Mouse (Mus musculus): ENCODE measurements around the gene Pitpnm2. TPM values are rescaled to one million over a fixed set of nuclear protein-coding genes. Genes with fewer than 3 reads are reported as not detected.

Pitpnm2 gene
- polyA plus RNA-seq, 1 experiment from 2014 or later = 7.7 TPM

DNA sequence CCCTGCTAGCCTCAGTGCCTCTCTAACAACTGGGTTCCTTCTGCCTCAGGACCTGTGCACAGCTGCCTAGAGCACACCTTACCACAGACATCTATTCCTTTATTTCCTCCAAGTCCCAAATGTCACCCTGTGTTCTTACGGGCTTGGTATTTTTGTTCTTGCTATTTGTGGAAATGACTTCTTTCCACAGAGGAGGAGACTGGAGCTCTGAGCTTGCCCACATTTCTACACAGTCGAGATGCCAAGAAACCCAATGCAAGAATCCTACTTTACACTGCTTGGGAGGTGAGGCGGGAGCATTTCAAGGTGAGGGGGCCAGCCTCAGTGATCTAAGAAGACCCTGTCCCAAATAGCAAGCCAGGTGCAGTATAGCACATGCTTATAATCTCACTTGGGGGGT, 164.0 kb downstream of the Pitpnm2 start:
- no peaks in the 10 kb centered on the region for H3K4me1 ChIP-seq (replicated peaks)
- no peak overlapping the region for H3K4me3 ChIP-seq (replicated peaks)
- no peaks in the 10 kb centered on the region for H3K27me3 ChIP-seq
- no peak overlapping the region; the same call in 1 of the 2 replicates for H3K27ac ChIP-seq
- H3K9ac ChIP-seq (replicated peaks) = no peak overlapping the region
- no peak overlapping the region for H3K4me2 ChIP-seq (replicated peaks)
- no peaks in the 10 kb centered on the region for H3K9me3 ChIP-seq
- no peaks in the 10 kb centered on the region for H3K36me3 ChIP-seq
- ATAC-seq = no peak
- 76% methylated on average over 3 of the region's 3 CpGs for WGBS

DNA sequence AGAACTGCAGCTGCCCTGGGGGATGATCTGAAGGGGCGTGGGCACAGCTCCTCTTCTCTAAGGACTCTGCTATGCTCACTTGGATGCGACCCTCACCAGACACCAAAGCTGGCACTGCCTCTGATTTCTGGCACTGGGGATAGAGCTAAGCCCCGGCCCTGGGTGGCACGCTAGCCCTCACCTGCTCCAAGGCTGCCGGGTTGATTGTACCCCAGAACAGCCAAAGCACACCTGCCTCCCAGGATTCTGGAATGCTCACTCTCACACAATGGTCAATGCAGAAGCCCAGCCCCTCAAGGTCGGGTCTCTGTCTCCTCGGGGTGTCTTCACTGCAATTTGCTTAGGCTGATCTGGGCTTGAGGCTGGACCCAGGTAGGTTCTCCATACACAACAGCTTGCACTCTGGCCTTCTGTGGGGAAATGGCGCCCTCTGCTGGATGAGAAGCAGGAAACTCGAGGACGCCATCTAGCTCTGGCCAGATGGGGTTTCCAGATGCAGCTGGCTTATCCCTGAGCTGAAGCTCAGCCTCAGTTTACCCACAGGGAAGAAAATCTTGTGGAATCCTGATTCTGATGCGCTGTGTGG, 164.9 kb downstream of the Pitpnm2 start:
- H3K27ac ChIP-seq = no peak overlapping the region
- H3K9ac ChIP-seq (replicated peaks) = no peak overlapping the region
- no peaks in the 10 kb centered on the region for H3K9me3 ChIP-seq
- H3K4me2 ChIP-seq (replicated peaks) = no peak overlapping the region
- H3K27me3 ChIP-seq = no peaks in the 10 kb centered on the region
- H3K4me1 ChIP-seq (replicated peaks) = 0 out of 2 replicates have a peak, but pooled peaks cover 6% of the 10 kb centered on the region
- H3K4me3 ChIP-seq (replicated peaks) = no peak overlapping the region
- peak; percentile 48; the same call in 1 of the 2 replicates for ATAC-seq
- no peaks in the 10 kb centered on the region for H3K36me3 ChIP-seq
- 40% methylated on average over 11 of the region's 11 CpGs for WGBS

DNA sequence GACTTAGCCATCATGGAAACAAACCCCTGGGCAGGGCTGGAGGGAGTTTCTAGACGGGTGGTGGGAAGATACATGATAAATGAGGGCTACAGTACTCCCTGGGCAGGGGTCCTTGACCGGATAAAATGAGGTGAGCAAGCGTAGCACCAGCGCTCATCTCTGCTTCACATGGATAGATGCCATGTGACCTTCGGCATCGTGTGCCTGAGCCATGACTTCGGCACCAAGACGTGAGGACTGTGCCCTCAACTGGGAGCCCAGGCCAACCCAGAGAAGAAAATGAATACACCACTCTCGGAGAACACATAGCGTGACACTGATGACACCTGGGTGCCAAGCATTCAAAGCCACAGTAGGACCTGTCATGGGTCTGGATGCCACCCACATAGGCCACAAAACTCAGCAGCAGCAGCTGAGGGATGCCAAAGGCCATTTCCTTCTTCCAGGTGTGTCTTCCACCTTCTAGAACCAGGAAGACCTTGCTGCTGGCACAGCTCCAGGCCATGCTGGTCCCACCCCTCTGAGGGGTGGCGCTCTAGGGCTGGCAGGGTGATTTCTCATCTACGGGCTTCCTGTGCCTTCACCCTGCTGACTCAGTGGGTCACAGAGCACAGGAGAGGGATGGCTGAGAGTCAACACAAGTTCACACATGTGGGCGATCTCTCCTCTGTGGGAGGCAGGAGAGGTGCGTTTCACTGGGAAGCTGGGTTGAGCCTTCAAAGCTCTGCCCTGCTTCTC, 165.5 kb downstream of the Pitpnm2 start:
- H3K4me3 ChIP-seq (replicated peaks) = no peak overlapping the region
- H3K27ac ChIP-seq = no peak overlapping the region
- H3K4me2 ChIP-seq (replicated peaks) = no peak overlapping the region
- H3K9ac ChIP-seq (replicated peaks) = no peak overlapping the region; the same call in 1 of the 2 replicates
- ATAC-seq = no peak
- WGBS = 91% methylated on average over 14 of the region's 14 CpGs
- H3K36me3 ChIP-seq = no peaks in the 10 kb centered on the region
- no peaks in the 10 kb centered on the region for H3K27me3 ChIP-seq
- no peaks in the 10 kb centered on the region for H3K9me3 ChIP-seq
- H3K4me1 ChIP-seq (replicated peaks) = peaks cover 10% of the 10 kb centered on the region; the same call in 1 of the 2 replicates

DNA sequence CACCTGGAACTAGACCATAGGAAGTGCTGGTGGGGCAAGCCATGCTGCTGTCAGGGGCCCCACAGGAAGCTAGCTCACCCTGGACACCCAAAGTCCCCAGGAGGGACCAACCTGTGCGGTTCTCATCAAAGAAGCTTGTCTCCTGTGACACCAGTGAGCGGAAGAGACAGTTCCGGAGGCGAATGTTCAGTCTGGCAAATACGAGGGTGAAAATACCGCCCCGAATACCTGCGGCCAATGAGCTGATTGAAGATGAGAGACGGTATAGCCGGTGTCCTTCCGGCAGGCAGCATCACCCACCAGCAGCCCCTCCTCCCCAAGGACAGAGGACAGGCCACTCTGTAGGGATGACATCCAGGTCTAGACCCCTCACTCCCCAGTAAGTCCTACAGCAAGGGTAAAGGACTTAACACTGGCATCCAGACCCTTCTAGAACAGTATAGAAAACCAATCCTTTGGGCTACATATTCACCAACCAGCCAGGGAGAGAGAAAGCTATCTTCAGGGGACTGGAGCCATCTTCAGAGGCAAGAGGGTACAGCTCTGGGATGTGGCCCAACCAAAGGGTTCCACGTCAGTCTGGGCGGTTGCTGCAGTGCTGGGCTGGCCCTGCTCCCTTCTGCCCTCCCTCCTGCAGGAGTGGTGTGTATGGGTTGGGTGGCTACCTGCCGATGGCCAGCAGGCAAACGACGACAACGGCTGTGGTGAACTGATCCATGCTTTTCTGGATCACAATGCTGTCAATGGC, 166.4 kb downstream of the Pitpnm2 start:
- 90% methylated on average over 17 of the region's 17 CpGs for WGBS
- no peak for ATAC-seq
- no peaks in the 10 kb centered on the region for H3K9me3 ChIP-seq
- H3K9ac ChIP-seq (replicated peaks) = no peak overlapping the region
- no peak overlapping the region for H3K4me2 ChIP-seq (replicated peaks)
- H3K4me1 ChIP-seq (replicated peaks) = peaks cover 19% of the 10 kb centered on the region
- no peaks in the 10 kb centered on the region for H3K27me3 ChIP-seq
- H3K4me3 ChIP-seq (replicated peaks) = no peak overlapping the region
- H3K36me3 ChIP-seq = no peaks in the 10 kb centered on the region
- H3K27ac ChIP-seq = no peak overlapping the region

DNA sequence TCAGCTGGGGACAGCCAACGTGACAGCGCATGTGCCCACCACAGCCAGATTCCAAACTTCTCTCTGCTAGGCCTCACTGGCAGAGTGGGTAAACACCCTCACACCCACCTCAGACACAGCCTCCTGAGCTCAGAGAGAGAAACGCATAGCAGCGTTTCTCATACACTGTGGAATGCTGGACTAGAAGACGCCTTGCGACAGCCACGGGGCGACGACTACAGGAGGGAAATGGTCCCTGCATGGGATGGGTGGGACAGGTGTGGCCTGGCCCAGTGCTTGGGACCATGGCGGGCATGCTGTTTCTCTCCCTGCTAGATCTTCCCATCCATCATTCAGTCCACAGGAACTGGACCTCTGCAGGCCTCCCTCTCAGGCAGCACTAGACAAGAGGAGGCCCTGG, 167.1 kb downstream of the Pitpnm2 start:
- WGBS = 85% methylated on average over 10 of the region's 10 CpGs
- no peaks in the 10 kb centered on the region for H3K9me3 ChIP-seq
- no peak overlapping the region for H3K4me3 ChIP-seq (replicated peaks)
- H3K27ac ChIP-seq = no peak overlapping the region
- H3K4me1 ChIP-seq (replicated peaks) = peaks cover 25% of the 10 kb centered on the region
- H3K4me2 ChIP-seq (replicated peaks) = no peak overlapping the region
- H3K9ac ChIP-seq (replicated peaks) = no peak overlapping the region
- ATAC-seq = no peak
- no peaks in the 10 kb centered on the region for H3K27me3 ChIP-seq
- no peaks in the 10 kb centered on the region for H3K36me3 ChIP-seq

DNA sequence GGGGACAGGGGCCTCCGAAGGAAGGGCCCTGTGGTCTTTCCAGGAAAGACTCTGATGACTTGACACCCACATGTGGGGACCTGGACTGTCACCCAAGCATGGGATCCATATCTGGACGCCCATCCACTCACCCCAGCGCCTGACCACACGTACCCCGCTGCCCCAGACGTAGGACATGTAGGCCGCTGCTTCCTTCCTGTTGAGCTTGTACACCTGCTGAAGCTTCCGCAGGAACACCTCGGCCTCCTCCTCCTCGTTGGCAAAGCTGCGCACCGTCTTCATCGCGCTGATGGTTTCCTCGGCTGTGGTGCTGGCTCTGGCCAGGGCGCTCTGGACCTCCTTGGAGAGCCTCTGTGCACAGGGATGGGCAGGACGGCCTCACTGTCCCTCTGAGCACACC, 169.7 kb downstream of the Pitpnm2 start:
- ATAC-seq = no peak
- 94% methylated on average over 17 of the region's 17 CpGs for WGBS
- H3K27ac ChIP-seq = no peak overlapping the region

DNA sequence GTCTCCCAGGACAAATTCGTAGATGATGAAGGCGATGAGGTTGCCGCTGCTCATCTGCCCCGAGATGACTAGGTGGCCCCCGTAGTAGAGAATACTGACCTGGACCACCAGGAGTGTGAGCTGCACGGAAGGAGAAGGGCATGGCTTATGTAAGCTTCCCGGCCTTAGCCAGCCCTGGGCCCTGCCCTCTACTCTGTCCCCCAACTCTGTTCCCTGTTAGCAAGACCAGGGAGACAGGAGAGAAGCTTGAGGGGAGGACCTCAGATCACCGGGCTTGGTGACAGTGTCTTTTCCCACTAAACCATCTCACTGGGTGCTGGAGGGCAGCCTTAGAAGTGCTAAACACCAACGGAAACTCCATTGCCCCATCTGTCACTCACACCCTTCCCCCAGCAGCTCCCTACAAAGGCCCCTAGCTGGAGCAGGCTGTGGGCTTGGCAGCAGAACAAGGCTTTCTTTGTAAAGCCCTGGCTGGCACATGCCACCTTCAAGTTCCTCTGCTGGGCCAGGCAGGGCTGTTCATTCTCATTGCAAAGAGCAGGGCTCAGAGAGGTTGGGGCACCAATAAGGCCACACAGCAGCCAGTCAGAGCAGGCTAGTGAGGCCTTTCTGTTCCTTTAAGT, 170.7 kb downstream of the Pitpnm2 start:
- no peak overlapping the region for H3K4me3 ChIP-seq (replicated peaks)
- H3K9me3 ChIP-seq = no peaks in the 10 kb centered on the region
- H3K4me1 ChIP-seq (replicated peaks) = peaks cover 32% of the 10 kb centered on the region
- ATAC-seq = peak; percentile 88
- H3K9ac ChIP-seq (replicated peaks) = no peak overlapping the region
- no peak overlapping the region for H3K4me2 ChIP-seq (replicated peaks)
- WGBS = 61% methylated on average over 9 of the region's 9 CpGs
- no peaks in the 10 kb centered on the region for H3K27me3 ChIP-seq
- peak overlapping the region; percentile 71 for H3K27ac ChIP-seq
- no peaks in the 10 kb centered on the region for H3K36me3 ChIP-seq

More for the DNA sequence above, 169.7 kb downstream of the Pitpnm2 start:
- H3K27me3 ChIP-seq = no peaks in the 10 kb centered on the region
- H3K4me1 ChIP-seq (replicated peaks) = peaks cover 31% of the 10 kb centered on the region
- no peak overlapping the region for H3K9ac ChIP-seq (replicated peaks)
- H3K9me3 ChIP-seq = no peaks in the 10 kb centered on the region
- no peaks in the 10 kb centered on the region for H3K36me3 ChIP-seq
- no peak overlapping the region for H3K4me3 ChIP-seq (replicated peaks)
- no peak overlapping the region for H3K4me2 ChIP-seq (replicated peaks)

DNA sequence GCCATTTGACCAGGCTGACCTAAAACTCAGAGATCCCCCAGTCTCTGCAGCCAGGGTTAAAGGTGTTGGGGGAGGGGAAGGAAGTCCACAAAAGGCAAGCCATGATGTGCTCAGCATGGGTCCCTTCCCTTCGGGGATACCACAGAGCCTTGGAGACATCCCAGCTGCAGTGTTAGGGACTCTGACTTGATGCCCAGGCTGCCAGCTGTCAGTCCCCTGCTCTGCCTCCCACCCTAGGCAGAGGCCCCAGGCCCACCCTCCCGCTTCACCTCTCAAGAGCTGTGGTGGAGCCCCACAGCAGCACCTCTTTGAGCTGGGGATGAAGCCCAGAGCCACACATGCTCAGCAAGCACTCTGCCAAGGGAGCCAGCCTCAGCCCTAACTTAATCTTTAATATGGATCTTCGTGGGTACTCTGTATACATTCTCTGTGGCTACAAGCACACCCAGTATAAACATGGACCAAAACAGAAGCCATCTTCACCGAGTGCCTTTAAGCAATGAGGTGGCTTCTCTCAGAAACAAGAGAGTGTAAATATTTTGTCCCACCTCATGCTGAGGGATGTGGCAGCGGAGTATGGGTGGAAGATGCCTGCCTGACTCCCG, 171.6 kb downstream of the Pitpnm2 start:
- Histone ChIP-seq H3K36me3 (no peaks in the 10 kb centered on the region), H3K4me1 (replicated peaks) (peaks cover 32% of the 10 kb centered on the region), H3K27ac (0 out of 2 replicates have a peak overlapping the region, but pooled peaks have one; percentile 25), H3K4me3 (replicated peaks) (no peak overlapping the region), H3K9ac (replicated peaks) (peak overlapping the region; percentile 37; the same call in 1 of the 2 replicates), H3K9me3 (no peaks in the 10 kb centered on the region), H3K27me3 (no peaks in the 10 kb centered on the region), H3K4me2 (replicated peaks) (no peak overlapping the region)
- ATAC-seq = no peak
- 58% methylated on average over 6 of the region's 6 CpGs for WGBS

DNA sequence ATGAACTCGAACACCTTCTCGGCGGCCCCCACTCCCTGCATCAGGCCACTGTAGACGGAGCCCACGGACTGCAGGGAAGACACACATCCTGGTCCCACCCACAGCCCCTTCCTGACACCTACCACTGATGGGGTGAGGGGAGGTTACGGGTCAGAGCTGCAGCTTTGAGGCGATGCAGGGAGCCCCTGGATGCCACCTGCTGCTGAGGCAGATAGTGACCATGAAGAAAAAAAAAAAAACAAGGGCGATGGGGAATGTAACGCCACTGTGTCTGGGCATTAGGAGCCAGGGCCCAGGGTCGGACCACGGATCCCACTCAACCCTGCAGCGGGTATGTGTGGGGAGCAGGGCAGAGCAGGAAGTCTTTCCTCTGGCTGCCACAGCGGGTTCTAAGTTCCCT, 172.3 kb downstream of the Pitpnm2 start:
- Histone ChIP-seq H3K4me1 (replicated peaks) (peaks cover 32% of the 10 kb centered on the region), H3K4me2 (replicated peaks) (no peak overlapping the region), H3K9ac (replicated peaks) (no peak overlapping the region), H3K4me3 (replicated peaks) (no peak overlapping the region), H3K27ac (no peak overlapping the region), H3K9me3 (no peaks in the 10 kb centered on the region), H3K27me3 (no peaks in the 10 kb centered on the region), H3K36me3 (no peaks in the 10 kb centered on the region)
- WGBS = 81% methylated on average over 13 of the region's 13 CpGs
- no peak for ATAC-seq

DNA sequence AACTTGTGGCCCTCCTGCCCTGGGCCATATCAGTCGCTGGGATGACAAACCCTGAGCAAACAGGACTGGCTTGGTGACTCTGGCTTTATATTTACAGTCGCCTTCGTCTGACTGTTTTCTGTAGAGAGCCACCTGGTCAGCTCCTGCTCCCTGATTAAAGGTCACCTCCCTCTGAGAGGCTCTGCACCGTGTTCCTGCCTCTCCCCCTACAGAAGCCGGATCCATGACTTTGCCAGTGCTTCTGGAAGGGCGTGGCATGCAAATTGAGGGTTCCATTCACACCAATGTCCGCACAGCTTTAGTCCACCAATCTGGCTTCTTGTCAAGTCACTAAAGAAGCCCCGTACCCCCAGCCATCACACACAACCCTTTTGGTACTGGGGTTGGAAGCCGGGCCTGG, 173.0 kb downstream of the Pitpnm2 start:
- Histone ChIP-seq H3K4me3 (replicated peaks) (no peak overlapping the region), H3K9me3 (no peaks in the 10 kb centered on the region), H3K4me2 (replicated peaks) (no peak overlapping the region), H3K27ac (no peak overlapping the region), H3K9ac (replicated peaks) (no peak overlapping the region), H3K36me3 (no peaks in the 10 kb centered on the region), H3K4me1 (replicated peaks) (peaks cover 37% of the 10 kb centered on the region), H3K27me3 (no peaks in the 10 kb centered on the region)
- no peak for ATAC-seq
- WGBS = 57% methylated on average over 9 of the region's 9 CpGs

DNA sequence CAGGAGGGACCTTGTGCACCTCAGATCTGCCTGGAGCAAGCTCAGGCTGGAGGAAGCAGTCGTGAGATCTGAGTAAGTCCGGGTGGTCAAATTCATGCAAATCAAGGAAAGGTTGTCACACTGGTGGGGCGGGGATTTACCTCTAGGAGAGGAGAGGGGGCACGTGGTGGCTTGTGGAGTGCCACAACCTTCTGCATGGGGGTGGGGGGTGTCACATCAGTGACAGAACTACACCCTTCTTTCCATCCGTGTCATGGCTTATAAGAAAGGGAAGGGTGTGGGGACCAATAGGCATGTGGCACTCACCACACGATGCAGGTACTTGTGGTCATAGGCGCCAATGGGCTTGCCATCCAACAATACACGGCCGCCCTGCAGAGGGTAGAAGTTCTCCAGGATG, 173.8 kb downstream of the Pitpnm2 start:
- Histone ChIP-seq H3K27me3 (no peaks in the 10 kb centered on the region), H3K9me3 (no peaks in the 10 kb centered on the region), H3K36me3 (no peaks in the 10 kb centered on the region), H3K9ac (replicated peaks) (no peak overlapping the region), H3K4me3 (replicated peaks) (no peak overlapping the region), H3K4me1 (replicated peaks) (peaks cover 37% of the 10 kb centered on the region), H3K27ac (no peak overlapping the region), H3K4me2 (replicated peaks) (no peak overlapping the region)
- WGBS = 81% methylated on average over 9 of the region's 9 CpGs
- no peak for ATAC-seq
